Mouse (Mus musculus) hindbrain, postnatal 0 days (tissue): ENCODE data around the gene Ankrd61. TPM values are rescaled to one million over a fixed set of nuclear protein-coding genes. Genes with fewer than 3 reads are reported as not detected.

Experiments
- ATAC-seq: fragments of 200-750 bp; cut with Nextera tagmentation; 2 replicates; pipeline ENCODE4 v1.8.0; 2017; ENCODE audit warnings: mild to moderate bottlenecking, moderate TSS enrichment, moderate library complexity
- DNase-seq: peaks from one replicate; pipeline ENCODE4 v3.0.0-alpha.2; 2015; ENCODE audit warnings: low spot score
- H3K27ac ChIP-seq: fragments of 300-500 bp; sonication (generic); 2 replicates; pipeline ENCODE4 v1.5.1; 2014; ENCODE audit warnings: mild to moderate bottlenecking
- H3K27me3 ChIP-seq: fragments of 300-500 bp; sonication (generic); 2 replicates; pipeline ENCODE4 v1.6.1; 2014; ENCODE audit warnings: low read length, mixed read lengths; ENCODE audit not compliant: insufficient read depth
- H3K36me3 ChIP-seq: fragments of 300-500 bp; sonication (generic); 2 replicates; pipeline ENCODE4 v1.6.1; 2014; ENCODE audit warnings: low read length, mixed read lengths; ENCODE audit not compliant: insufficient read depth
- H3K4me1 ChIP-seq: fragments of 300-500 bp; sonication (generic); 2 replicates; pipeline ENCODE4 v1.6.1; 2014; ENCODE audit warnings: antibody characterized with exemption, low read length, mixed read lengths; ENCODE audit not compliant: insufficient read depth
- H3K4me2 ChIP-seq: fragments of 300-500 bp; sonication (generic); 2 replicates; pipeline ENCODE4 v1.6.1; 2014; ENCODE audit warnings: low read depth, mild to moderate bottlenecking, low read length, moderate library complexity, mixed read lengths
- H3K4me3 ChIP-seq: fragments of 300-500 bp; sonication (generic); 2 replicates; pipeline ENCODE4 v1.5.1; 2014; ENCODE audit warnings: low read length
- H3K9ac ChIP-seq: fragments of 300-500 bp; sonication (generic); replicated peaks from 2 replicates; pipeline ENCODE4 v1.6.1; 2014; ENCODE audit warnings: mild to moderate bottlenecking, low read length, moderate library complexity, mixed read lengths
- H3K9me3 ChIP-seq: fragments of 300-500 bp; sonication (generic); 2 replicates; pipeline ENCODE4 v1.6.1; 2016; ENCODE audit warnings: low read length, mixed read lengths
- CTCF ChIP-seq: IDR thresholded peaks from 2 replicates; pipeline ENCODE4 v1.5.1; 2016; ENCODE audit warnings: antibody characterized with exemption, control low read depth, low read depth
- WGBS: fragments of 180-500 bp; shearing (Covaris S2); extraction: QIAGEN DNeasy Blood & Tissue Kit; methylation state at CpG from one replicate; pipeline ENCODE4 v1.1.7; 2014; 5-methylcytosine and 5-hydroxymethylcytosine counted together
- polyA plus RNA-seq: library from polyadenylated mRNA; unstranded; fragments of >200 nt; fragmentation: Nextera tagmentation; extraction: Ambion mirVana; gene quantifications from 2 replicates; pipeline ENCODE4 v1.2.1, GENCODE M21; 2015
- total RNA-seq: library from RNA; depleted of rRNA; stranded (reverse); fragments of >200 nt; gene quantifications from 2 replicates; pipeline ENCODE4 v1.2.3, GENCODE M21; 2014

Ankrd61 gene
- total and polyA plus RNA-seq, 2 experiments from 2014 or later, result 0.38 TPM; not detected in 1

- peaks cover 28% of the 10 kb centered on the region for H3K36me3 ChIP-seq
- peak; percentile 48 for DNase-seq
- TF ChIP-seq CTCF, result no peak
- no peaks in the 10 kb centered on the region for H3K9me3 ChIP-seq
- no peak within 1 kb of the TSS for H3K27ac ChIP-seq
- 14% methylated on average over 8 of the region's 8 CpGs for WGBS
- H3K4me1 ChIP-seq, result no peaks in the 10 kb centered on the region
- no peak within 1 kb of the TSS for H3K4me3 ChIP-seq
- ATAC-seq, result peak; percentile 32; the same call in 1 of the 2 replicates
- no peaks in the 10 kb centered on the region for H3K27me3 ChIP-seq
- H3K4me2 ChIP-seq, result peak within 1 kb of the TSS; percentile 19; the same call in 1 of the 2 replicates
- H3K9ac ChIP-seq, result no peak within 1 kb of the TSS
Observed at GRCm38 (mm10) chr5:143932831-143933230, 35.3 kb upstream of the Ankrd61 start, which contains the start of gene Rsph10b. Rsph10b (plus strand) TSS chr5:143933035.

GRCm38 (mm10) chr5:143931863-143932580 lies 34.5 kb upstream of the Ankrd61 start:
- no peak for TF ChIP-seq CTCF
- Histone ChIP-seq H3K9ac (no peak overlapping the region), H3K4me2 (no peak overlapping the region), H3K27ac (no peak overlapping the region), H3K4me1 (no peaks in the 10 kb centered on the region), H3K36me3 (peaks cover 28% of the 10 kb centered on the region), H3K9me3 (no peaks in the 10 kb centered on the region), H3K27me3 (no peaks in the 10 kb centered on the region), H3K4me3 (no peak overlapping the region)
- ATAC-seq (no peak), DNase-seq (no peak)
- 82% methylated on average over 6 of the region's 6 CpGs for WGBS

GRCm38 (mm10) chr5:143930656-143931055 lies 33.2 kb upstream of the Ankrd61 start:
- Histone ChIP-seq H3K27me3 (no peaks in the 10 kb centered on the region), H3K9ac (no peak overlapping the region), H3K4me3 (no peak overlapping the region), H3K4me1 (no peaks in the 10 kb centered on the region), H3K36me3 (peaks cover 41% of the 10 kb centered on the region), H3K9me3 (no peaks in the 10 kb centered on the region), H3K4me2 (no peak overlapping the region), H3K27ac (no peak overlapping the region)
- no peak for DNase-seq
- ATAC-seq, result no peak
- no peak for TF ChIP-seq CTCF
- WGBS, result 96% methylated on average over 12 of the region's 12 CpGs

GRCm38 (mm10) chr5:143929291-143929690 lies 31.8 kb upstream of the Ankrd61 start:
- 91% methylated on average over 4 of the region's 4 CpGs for WGBS
- peaks cover 53% of the 10 kb centered on the region for H3K36me3 ChIP-seq
- no peak for ATAC-seq
- no peak for DNase-seq
- H3K4me2 ChIP-seq, result no peak overlapping the region
- TF ChIP-seq CTCF, result no peak
- H3K4me3 ChIP-seq, result no peak overlapping the region
- no peaks in the 10 kb centered on the region for H3K9me3 ChIP-seq
- no peak overlapping the region for H3K9ac ChIP-seq
- H3K27me3 ChIP-seq, result no peaks in the 10 kb centered on the region
- no peaks in the 10 kb centered on the region for H3K4me1 ChIP-seq
- no peak overlapping the region for H3K27ac ChIP-seq

GRCm38 (mm10) chr5:143927875-143928274 lies 30.4 kb upstream of the Ankrd61 start, which contains the start of gene Gm42421:
Gm42421 (plus strand) TSS chr5:143928175.
- ATAC-seq, result no peak
- no peaks in the 10 kb centered on the region for H3K4me1 ChIP-seq
- no peak for TF ChIP-seq CTCF
- no peaks in the 10 kb centered on the region for H3K27me3 ChIP-seq
- no peak within 1 kb of the TSS for H3K9ac ChIP-seq
- WGBS, result 96% methylated on average over 8 of the region's 8 CpGs
- no peak within 1 kb of the TSS for H3K4me3 ChIP-seq
- no peaks in the 10 kb centered on the region for H3K9me3 ChIP-seq
- no peak within 1 kb of the TSS for H3K4me2 ChIP-seq
- DNase-seq, result no peak
- peaks cover 60% of the 10 kb centered on the region for H3K36me3 ChIP-seq
- no peak within 1 kb of the TSS for H3K27ac ChIP-seq

GRCm38 (mm10) chr5:143924781-143925452 lies 27.4 kb upstream of the Ankrd61 start:
- Histone ChIP-seq H3K9ac (no peak overlapping the region), H3K27me3 (no peaks in the 10 kb centered on the region), H3K27ac (no peak overlapping the region), H3K4me2 (no peak overlapping the region), H3K36me3 (peaks cover 60% of the 10 kb centered on the region), H3K9me3 (no peaks in the 10 kb centered on the region), H3K4me1 (no peaks in the 10 kb centered on the region), H3K4me3 (no peak overlapping the region)
- DNase-seq, result no peak
- 91% methylated on average over 6 of the region's 6 CpGs for WGBS
- no peak for TF ChIP-seq CTCF
- no peak for ATAC-seq

GRCm38 (mm10) chr5:143918120-143918519 lies 20.6 kb upstream of the Ankrd61 start:
- Histone ChIP-seq H3K36me3 (peaks cover 33% of the 10 kb centered on the region), H3K4me1 (no peaks in the 10 kb centered on the region), H3K9ac (no peak overlapping the region), H3K27me3 (no peaks in the 10 kb centered on the region), H3K4me3 (no peak overlapping the region), H3K27ac (no peak overlapping the region), H3K9me3 (no peaks in the 10 kb centered on the region), H3K4me2 (no peak overlapping the region)
- 92% methylated on average over 3 of the region's 3 CpGs for WGBS
- DNase-seq, result no peak
- no peak for TF ChIP-seq CTCF
- no peak for ATAC-seq
